Mouse (Mus musculus) right cerebral cortex, postnatal 14 days (tissue): Measurements from ENCODE around the gene Rph3al.

ENCODE experiments used
- DNase-seq: peaks from one replicate; pipeline ENCODE4 v3.0.0; 2022

Gene Rph3al

DNA sequence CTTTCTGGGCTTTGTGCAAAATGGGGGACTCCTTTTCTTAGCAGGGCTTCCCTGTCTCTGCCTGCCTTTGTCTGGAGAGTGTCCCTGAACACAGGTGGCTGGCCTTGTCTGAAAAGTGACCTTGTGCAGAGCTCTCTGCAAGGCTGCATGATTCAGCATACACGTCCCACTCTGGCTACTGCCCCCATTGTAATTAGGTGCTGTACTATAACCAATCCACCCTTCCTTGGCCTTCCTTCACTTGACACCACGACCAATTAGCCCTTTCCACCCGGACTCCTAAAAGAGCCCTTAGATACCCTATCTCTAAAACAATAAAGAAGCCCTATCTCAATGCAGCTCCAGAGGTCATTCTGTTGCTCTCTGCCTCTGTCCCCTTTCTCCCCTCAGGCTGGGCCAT lies 10.6 kb upstream of the Rph3al start:
- no peak for DNase-seq

DNA sequence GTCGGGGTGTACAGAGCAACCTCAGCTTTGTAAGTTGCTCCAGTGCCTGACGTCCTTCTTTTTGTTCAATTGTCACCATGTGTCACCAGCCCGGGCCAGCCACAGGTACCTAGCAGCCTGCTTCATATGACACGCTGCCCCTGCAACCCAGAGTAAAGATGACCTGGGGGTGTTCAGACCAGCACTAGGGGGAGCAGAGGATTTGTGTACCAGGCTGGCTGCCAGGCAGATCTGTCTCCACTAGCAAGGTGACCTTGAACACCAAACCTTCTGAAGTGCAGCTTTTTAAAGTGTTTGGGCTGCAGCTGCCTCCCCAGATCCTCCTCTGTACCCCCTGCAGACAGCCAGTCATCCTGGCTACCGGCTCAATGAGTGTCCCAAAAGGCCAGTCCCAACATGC lies 9.0 kb upstream of the Rph3al start:
- no peak for DNase-seq

DNA sequence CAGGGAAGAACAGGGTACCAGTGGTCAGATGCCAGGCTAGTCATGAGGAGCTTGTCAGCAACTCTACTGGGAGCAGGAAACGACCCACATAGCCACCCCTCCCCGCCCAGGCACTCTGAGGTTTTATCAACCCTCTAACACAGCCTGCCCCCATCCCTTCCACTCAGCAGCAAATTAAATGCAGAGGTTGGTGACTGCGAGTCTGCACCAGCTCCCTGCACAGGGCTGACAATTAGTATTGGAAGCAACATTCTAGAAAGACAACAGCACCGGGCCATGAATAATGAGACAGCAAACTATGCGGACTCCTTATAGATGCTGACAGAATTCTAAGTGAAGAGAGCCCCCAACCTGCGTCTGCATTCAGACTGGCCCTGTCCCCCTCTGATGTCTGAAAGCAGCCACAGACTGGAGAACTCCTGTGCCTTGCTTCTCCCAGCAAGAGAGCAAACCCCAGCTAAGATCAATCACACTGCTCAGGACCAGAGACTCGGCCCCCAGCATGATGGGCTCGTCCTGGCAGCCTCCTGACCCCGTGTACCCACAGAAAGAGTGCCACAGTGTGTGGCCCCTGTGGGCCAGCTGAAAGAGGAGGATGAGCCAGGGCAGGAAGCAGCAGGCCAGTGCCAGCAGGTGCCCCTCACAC lies 7.7 kb upstream of the Rph3al start:
- DNase-seq = no peak

GRCm38 (mm10) chr11:75937370-75937871 lies 808 bp downstream of the Rph3al start:
- no peak for DNase-seq

DNA sequence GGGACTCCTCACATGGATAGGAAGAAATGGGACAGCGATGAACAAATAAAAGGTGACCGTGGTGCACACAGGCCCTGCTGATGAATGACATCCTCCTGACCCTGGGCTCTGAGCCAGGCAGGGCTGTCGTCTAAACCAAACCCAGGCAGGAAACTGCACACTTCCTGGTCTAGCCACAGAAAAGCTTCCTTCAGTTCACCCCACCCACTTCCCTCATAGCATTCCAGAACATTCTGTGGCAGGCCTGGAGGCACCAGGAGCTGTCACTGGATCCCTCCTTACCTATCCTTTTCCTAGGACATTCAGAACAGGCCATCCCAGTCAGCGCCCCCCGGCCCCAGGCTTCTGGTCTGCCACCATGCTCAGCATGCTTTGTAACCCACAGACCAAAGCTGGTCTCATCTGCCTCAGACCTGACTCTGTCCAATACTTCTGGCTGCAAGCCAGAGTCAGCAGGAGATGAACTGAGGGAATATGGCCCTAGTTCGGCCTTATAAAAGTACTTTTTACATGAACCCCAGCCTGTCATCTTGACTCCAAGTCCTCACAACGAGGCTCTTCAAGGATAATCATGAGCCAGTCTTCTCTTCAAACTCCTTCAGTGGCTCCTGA lies 2.3 kb downstream of the Rph3al start:
- DNase-seq = no peak

GRCm38 (mm10) chr11:75934425-75934824 lies 3.8 kb downstream of the Rph3al start:
- no peak for DNase-seq

- DNase-seq = no peak
Measured at GRCm38 (mm10) chr11:75933371-75933770, 4.9 kb downstream of the Rph3al start.

GRCm38 (mm10) chr11:75930911-75931678 lies 7.1 kb downstream of the Rph3al start:
- no peak for DNase-seq

GRCm38 (mm10) chr11:75930208-75930607 lies 8.0 kb downstream of the Rph3al start:
- no peak for DNase-seq

DNA sequence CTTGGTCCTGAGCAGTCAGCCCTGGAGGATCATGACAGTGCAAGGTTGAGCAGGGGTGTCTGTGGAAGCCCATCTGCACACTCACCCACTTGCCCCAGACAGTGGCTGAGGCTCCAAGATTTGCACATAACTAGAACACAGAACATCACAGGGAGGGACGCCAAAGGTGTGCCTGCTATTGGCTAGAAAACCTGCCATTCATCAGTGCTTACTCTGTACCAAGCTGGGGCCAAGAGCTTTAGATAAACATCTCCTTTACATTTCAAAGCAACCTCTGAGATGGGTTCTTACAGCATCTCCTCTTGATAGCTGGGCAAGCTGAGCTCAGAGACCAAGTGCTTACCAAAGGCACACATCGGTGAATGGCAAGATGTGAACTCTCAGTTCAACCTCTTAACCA lies 10.3 kb downstream of the Rph3al start:
- DNase-seq = no peak

- DNase-seq = peak; percentile 37
Measured at GRCm38 (mm10) chr11:75926431-75927312, 11.6 kb downstream of the Rph3al start.

DNA sequence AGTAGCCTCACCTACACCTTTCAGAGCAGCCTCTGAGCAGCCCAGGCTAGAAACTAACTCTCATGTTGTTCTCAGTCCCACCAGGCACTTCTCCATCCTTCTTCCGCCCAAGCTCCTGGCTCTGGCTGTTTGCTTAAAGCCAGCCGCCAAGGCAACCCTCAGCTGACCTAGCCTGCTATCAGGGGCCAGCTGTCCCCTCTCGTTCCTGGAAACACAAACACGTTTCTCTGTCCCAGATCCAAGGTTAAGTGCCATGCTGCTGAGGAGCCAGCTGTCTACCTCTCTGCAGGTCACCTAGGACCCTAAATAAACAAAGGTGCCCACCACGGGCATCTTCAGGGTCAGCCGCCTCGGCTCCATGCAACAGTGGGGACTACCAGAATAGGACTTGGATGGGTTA lies 12.4 kb downstream of the Rph3al start:
- no peak for DNase-seq

DNA sequence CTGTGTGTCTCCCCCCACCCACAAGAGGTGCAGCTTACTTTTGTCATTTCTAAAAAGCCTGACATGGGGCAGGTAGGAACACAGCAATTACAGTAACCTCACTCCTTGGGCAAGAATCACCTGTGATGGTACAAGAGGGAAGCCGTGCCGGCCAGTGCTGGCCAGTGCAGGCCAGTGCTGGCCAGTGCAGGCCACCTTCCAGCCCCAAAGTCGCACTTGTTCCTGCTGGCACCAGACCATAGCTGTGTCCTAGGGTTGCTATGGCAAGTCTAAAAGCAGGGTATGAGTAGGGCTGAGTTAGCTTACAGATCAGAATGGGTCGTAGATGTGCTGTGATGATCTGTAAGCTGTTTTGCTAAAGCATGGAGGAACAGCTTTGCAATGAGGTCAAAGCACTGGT lies 15.5 kb downstream of the Rph3al start:
- DNase-seq = no peak

DNA sequence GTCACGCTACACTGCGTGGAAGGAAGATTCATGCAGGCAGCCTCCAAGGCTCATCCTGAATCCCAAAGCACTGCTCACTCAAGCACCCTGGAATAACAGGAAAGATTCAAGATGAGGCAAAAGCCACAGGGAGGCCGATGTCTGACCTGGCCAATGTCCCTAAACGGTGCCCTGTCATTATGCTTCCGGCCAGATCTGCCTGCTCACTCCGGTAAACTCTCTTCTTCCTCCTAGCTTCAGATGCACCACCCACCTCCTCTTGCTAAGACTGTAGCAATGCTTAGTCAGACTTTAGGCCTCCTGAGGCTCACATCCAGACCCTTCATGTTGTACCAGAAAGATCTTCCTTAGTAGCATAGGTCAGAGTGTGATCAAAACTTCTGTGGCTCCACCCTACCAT lies 19.1 kb downstream of the Rph3al start:
- DNase-seq = no peak

GRCm38 (mm10) chr11:75917340-75917739 lies 20.9 kb downstream of the Rph3al start:
- no peak for DNase-seq

GRCm38 (mm10) chr11:75913953-75914352 lies 24.3 kb downstream of the Rph3al start:
- peak; percentile 41 for DNase-seq

DNA sequence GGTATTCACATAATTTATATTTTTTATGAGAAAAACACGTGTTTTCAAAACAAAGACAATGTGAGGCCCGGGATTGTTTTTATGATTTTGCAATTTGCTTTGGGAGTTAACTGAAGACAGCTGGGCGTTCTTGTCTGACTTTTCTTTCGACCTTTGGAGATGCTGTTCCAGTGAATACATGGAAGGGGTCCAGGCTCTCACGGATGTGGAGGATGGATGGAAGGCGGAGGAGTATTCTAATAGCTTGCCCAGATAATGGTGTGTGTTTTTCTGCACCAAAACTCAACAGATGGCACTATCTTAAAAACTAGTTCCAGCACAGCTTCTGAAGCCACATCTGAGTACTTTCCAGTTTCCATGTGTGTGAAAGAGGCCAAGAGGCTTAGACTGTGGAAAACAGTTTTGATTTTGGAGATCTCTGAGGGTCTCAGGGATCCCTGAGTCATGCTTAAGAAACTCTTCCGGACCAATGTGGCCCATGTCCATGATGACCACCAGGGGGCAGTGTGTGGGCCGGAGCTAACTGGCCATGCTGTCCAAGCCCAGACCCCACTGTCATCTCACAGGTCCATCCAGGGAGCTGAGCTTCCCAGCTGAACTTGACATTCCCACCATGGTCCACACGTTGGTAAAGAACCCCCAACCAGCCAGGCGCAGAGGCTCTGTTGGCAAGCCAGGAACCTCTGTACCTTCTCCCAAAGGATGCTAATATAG lies 25.1 kb downstream of the Rph3al start:
- peak; percentile 52 for DNase-seq

DNA sequence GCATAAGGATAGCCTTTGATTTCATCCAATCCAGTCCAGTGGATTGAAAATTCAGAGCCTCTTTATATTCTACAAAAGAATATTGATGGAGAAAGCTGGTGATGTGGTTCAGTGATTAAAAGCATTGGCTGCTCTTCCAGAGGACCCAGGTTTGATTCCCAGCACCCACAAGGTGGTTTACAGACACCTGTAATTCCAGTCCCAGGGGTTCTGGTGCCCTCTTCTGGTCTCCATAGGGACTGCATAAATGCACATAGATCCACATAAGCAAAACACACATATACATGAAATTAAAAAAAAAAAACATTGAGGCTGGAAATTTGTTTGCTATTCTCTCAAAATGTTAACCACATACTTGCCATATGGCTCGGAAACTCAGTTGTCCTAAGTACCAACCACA lies 26.3 kb downstream of the Rph3al start:
- no peak for DNase-seq

GRCm38 (mm10) chr11:75909702-75910429 lies 28.4 kb downstream of the Rph3al start:
- no peak for DNase-seq

GRCm38 (mm10) chr11:75907406-75907805 lies 30.8 kb downstream of the Rph3al start:
- no peak for DNase-seq

DNA sequence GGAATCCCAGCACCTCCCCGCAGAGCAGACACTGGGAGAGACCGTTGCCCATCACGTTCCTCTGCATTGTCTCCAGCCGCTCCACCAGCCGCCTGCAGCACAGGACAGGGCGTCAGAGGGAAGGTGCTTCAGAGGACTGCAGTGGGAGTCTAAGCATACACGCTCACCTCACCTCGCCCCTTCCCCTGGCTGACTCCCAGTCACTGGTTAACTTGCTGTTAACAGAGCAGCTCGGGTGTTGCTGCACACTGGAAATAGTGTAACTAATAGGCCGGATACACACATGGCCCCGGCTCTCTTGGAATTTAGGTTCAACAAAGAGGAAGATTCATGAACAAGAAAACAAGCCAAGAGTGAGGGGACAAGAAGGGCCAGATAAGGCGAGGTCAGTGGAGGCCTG lies 31.7 kb downstream of the Rph3al start:
- DNase-seq = no peak

- no peak for DNase-seq
Measured at GRCm38 (mm10) chr11:75904982-75905381, 33.2 kb downstream of the Rph3al start.
